Mouse (Mus musculus): ENCODE measurements around the gene Tagln2.

DNA sequence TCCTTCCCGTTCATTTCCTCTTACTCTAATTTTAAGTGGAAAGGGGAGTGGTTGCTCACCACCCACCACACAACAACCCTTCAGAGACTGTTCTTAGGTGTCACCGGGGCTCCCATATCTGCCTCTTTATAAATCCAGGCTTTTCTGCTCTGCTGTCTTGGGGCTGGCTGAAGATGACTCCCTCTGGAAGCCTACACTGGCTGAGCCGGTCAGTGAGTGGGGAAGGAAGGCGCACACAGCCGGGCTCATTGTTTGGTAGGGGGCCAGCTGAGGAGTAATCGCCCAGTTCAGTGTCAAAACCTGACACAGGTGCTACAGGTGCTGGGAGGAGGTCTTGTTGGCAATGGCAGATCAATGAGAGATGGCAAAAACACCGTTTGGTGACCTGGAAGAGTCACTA is 26.1 kb downstream of the Tagln2 start:
- TF ChIP-seq CTCF (IDR thresholded peaks at IDR 0.05; ENCODE audit: control insufficient read depth, insufficient read depth, insufficient read length) (no peak), CEBPB (IDR thresholded peaks at IDR 0.05; ENCODE audit: low read depth) (no peak), MYOD1 (IDR thresholded peaks at IDR 0.05; ENCODE audit: control insufficient read depth, insufficient read length, low read depth) (no peak), MAX (IDR thresholded peaks at IDR 0.05) (no peak)
